Mouse (Mus musculus): Measurements from ENCODE around the gene Synpr. TPM values are rescaled to one million over a fixed set of nuclear protein-coding genes. Genes with fewer than 3 reads are reported as not detected.
"Not testable (repeated sequence)": the region's sequence is repeated elsewhere in the genome, so short reads cannot be mapped to it uniquely, and the experiment has no call there.

Synpr gene
- not detected for total RNA-seq (2021)
- long read RNA-seq, experiment 1, result 0 reads
- long read RNA-seq, experiment 2, result 0 reads

GRCm38 (mm10) chr14:13284091-13284844, at the start of gene Synpr:
Synpr (plus strand) TSS chr14:13284780.
- DNase-seq, result no peak
- intact Hi-C loops (cut with DNase I), result no loop called here

- DNase-seq, result peak in 1 of 2 experiments; percentile 26
- intact Hi-C loops (cut with DNase I), result loop anchor here (1.0 to 2.0 kb wide), 2 partner anchors 612 to 662 kb away; no protein-coding TSS in a partner anchor
Observed at GRCm38 (mm10) chr14:13236929-13237328, 47.7 kb upstream of the Synpr start.

GRCm38 (mm10) chr14:13247431-13247830, 37.1 kb upstream of the Synpr start:
- no peak for DNase-seq
- intact Hi-C loops (cut with DNase I), result no loop called here

- DNase-seq, result no peak
- intact Hi-C loops (cut with DNase I), result no loop called here
Observed at GRCm38 (mm10) chr14:13249361-13249760, 35.2 kb upstream of the Synpr start.

GRCm38 (mm10) chr14:13252594-13252993, 32.0 kb upstream of the Synpr start:
- DNase-seq, result no peak
- intact Hi-C loops (cut with DNase I), result no loop called here

- intact Hi-C loops (cut with DNase I); DNase-seq: not testable (repeated sequence)
Observed at GRCm38 (mm10) chr14:13254741-13255140, 29.8 kb upstream of the Synpr start.

- no peak for DNase-seq
- intact Hi-C loops (cut with DNase I), result no loop called here
Observed at GRCm38 (mm10) chr14:13262406-13262805, 22.2 kb upstream of the Synpr start.

- DNase-seq, result no peak
- intact Hi-C loops (cut with DNase I), result no loop called here
Observed at GRCm38 (mm10) chr14:13266331-13266730, 18.2 kb upstream of the Synpr start.

GRCm38 (mm10) chr14:13267181-13267580, 17.4 kb upstream of the Synpr start:
- intact Hi-C loops (cut with DNase I), result no loop called here
- DNase-seq, result no peak

GRCm38 (mm10) chr14:13283211-13283610, 1.4 kb upstream of the Synpr start:
- intact Hi-C loops (cut with DNase I), result no loop called here
- no peak for DNase-seq

- no peak for DNase-seq
- intact Hi-C loops (cut with DNase I), result no loop called here
Observed at GRCm38 (mm10) chr14:13284845-13285198, 242 bp downstream of the Synpr start.

- no peak for DNase-seq
- intact Hi-C loops (cut with DNase I), result no loop called here
Observed at GRCm38 (mm10) chr14:13285341-13286130, 956 bp downstream of the Synpr start.

- DNase-seq, result no peak
- intact Hi-C loops (cut with DNase I), result no loop called here
Observed at GRCm38 (mm10) chr14:13294200-13294599, 9.6 kb downstream of the Synpr start.

- DNase-seq, result no peak
- intact Hi-C loops (cut with DNase I), result no loop called here
Observed at GRCm38 (mm10) chr14:13314323-13314722, 29.7 kb downstream of the Synpr start.

GRCm38 (mm10) chr14:13328461-13328860, 43.9 kb downstream of the Synpr start:
- intact Hi-C loops (cut with DNase I), result no loop called here
- no peak for DNase-seq

- no peak for DNase-seq
- intact Hi-C loops (cut with DNase I), result no loop called here
Observed at GRCm38 (mm10) chr14:13332497-13333306, 48.1 kb downstream of the Synpr start.

GRCm38 (mm10) chr14:13333372-13333771, 48.8 kb downstream of the Synpr start:
- DNase-seq, result no peak
- intact Hi-C loops (cut with DNase I), result no loop called here

GRCm38 (mm10) chr14:13336162-13336561, 51.6 kb downstream of the Synpr start:
- DNase-seq, result no peak

GRCm38 (mm10) chr14:13340688-13341087, 56.1 kb downstream of the Synpr start:
- DNase-seq, result no peak
- intact Hi-C loops (cut with DNase I), result loop anchor here (10.0 kb wide), 1 partner anchor 766 kb away; no protein-coding TSS in a partner anchor

More at GRCm38 (mm10) chr14:13336162-13336561, 51.6 kb downstream of the Synpr start:
- intact Hi-C loops (cut with DNase I), result no loop called here

GRCm38 (mm10) chr14:13344240-13344639, 59.7 kb downstream of the Synpr start:
- intact Hi-C loops (cut with DNase I), result loop anchor here (10.0 kb wide), 1 partner anchor 769 kb away; no protein-coding TSS in a partner anchor
- no peak for DNase-seq
